In the genomic region with DNA sequence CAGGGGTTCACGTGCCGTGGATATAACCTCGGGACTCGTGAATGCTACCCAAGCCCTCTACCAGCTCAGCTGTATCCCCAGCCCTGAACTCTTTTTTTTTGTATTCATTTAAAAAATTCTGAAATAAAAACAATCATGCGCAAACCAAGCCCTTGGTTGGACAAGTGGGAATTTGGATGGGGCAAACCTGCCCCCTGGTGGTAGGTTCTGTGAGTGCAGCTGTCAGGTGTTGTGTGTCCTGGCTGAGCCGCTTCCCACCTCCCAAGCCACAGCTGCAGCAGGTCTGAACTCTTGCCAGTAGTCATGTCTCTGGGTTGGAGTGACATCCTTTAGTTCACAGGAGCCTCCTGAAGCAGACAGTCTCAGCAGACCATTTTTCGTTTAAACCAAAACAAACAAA, we compare ENCODE assay signal across 9 mouse cellular contexts. TPM values are rescaled to one million over a fixed set of nuclear protein-coding genes. Genes with fewer than 3 reads are reported as not detected.
DNase-seq lines count a peak whose midpoint lies in the region; ATAC-seq and TF ChIP-seq lines count a peak whose summit lies in the region.
"Had no signal": no experiment of that assay in that cellular context is flagged by ENCODE, and none has a peak within 500 bp of the region (broad histone marks: within the 10 kb centered on the region; RNA-seq: fewer than 3 reads in every experiment).

No protein-coding gene starts in this region.

- H3K9ac ChIP-seq in intestine, embryonic 14.5 days (ENCODE audit: low read length), result no peak overlapping the region
- no peak overlapping the region for H3K9ac ChIP-seq in intestine, embryonic 15.5 days
- H3K9ac ChIP-seq in heart, embryonic 12.5 days, result no peak overlapping the region
- H3K9ac ChIP-seq: embryonic facial prominence, embryonic 12.5 days had no signal

- H3K27ac ChIP-seq in intestine, embryonic 14.5 days (ENCODE audit: low read depth), result no peak overlapping the region
- H3K27ac ChIP-seq in intestine, embryonic 15.5 days, result no peak overlapping the region
- H3K27ac ChIP-seq in heart, embryonic 12.5 days (ENCODE audit: poor library complexity, severe bottlenecking), result peak overlapping the region; percentile 91; the same call in 1 of the 2 replicates
- H3K27ac ChIP-seq in testis, adult 2 months (ENCODE audit: control insufficient read depth, insufficient read depth, low read depth, low read length), result no peak overlapping the region
- H3K27ac ChIP-seq: embryonic facial prominence, embryonic 12.5 days had no signal

- ATAC-seq in intestine, embryonic 14.5 days (replicated peaks; ENCODE audit: low FRiP score, low TSS enrichment, low read depth), result no peak
- no peak for ATAC-seq in intestine, embryonic 15.5 days
- no peak for ATAC-seq in heart, embryonic 12.5 days (ENCODE audit: insufficient number of reproducible peaks, low FRiP score)
- peak; percentile 68 for ATAC-seq in monocyte, adult 5-6 weeks (replicated peaks; ENCODE audit: insufficient number of reproducible peaks, low FRiP score, low TSS enrichment, poor library complexity, severe bottlenecking)

- H3K9me3 ChIP-seq in intestine, embryonic 14.5 days (ENCODE audit: control insufficient read depth, low read length), result 0 out of 2 replicates have a peak, but pooled peaks cover 3% of the 10 kb centered on the region
- no peaks in the 10 kb centered on the region for H3K9me3 ChIP-seq in intestine, embryonic 15.5 days
- H3K9me3 ChIP-seq in heart, embryonic 12.5 days (replicated peaks), result peaks cover 3% of the 10 kb centered on the region; the same call in 1 of the 2 replicates
- H3K9me3 ChIP-seq: embryonic facial prominence, embryonic 12.5 days had no signal

- H3K36me3 ChIP-seq in intestine, embryonic 14.5 days (ENCODE audit: control insufficient read depth, insufficient read depth, low read length), result no peaks in the 10 kb centered on the region
- no peaks in the 10 kb centered on the region for H3K36me3 ChIP-seq in intestine, embryonic 15.5 days
- no peaks in the 10 kb centered on the region for H3K36me3 ChIP-seq in heart, embryonic 12.5 days
- no peaks in the 10 kb centered on the region for H3K36me3 ChIP-seq in testis, adult 2 months (ENCODE audit: control insufficient read depth, insufficient read depth, low read length)
- H3K36me3 ChIP-seq: embryonic facial prominence, embryonic 12.5 days had no signal

- no peak overlapping the region for H3K4me3 ChIP-seq in intestine, embryonic 14.5 days (ENCODE audit: low read depth, low read length)
- no peak overlapping the region for H3K4me3 ChIP-seq in intestine, embryonic 15.5 days (replicated peaks)
- no peak overlapping the region for H3K4me3 ChIP-seq in heart, embryonic 12.5 days
- H3K4me3 ChIP-seq in testis, adult 2 months (ENCODE audit: control insufficient read depth, low read depth, low read length), result no peak overlapping the region
- H3K4me3 ChIP-seq: embryonic facial prominence, embryonic 12.5 days had no signal

- peaks cover 13% of the 10 kb centered on the region for H3K4me1 ChIP-seq in intestine, embryonic 14.5 days (replicated peaks; ENCODE audit: control insufficient read depth, insufficient read depth, low read length)
- peaks cover 10% of the 10 kb centered on the region for H3K4me1 ChIP-seq in intestine, embryonic 15.5 days (replicated peaks)
- H3K4me1 ChIP-seq in heart, embryonic 12.5 days (replicated peaks), result peaks cover 42% of the 10 kb centered on the region
- peaks cover 13% of the 10 kb centered on the region for H3K4me1 ChIP-seq in testis, adult 2 months (ENCODE audit: control insufficient read depth, insufficient read depth, low read length)

- TF ChIP-seq CTCF in testis, adult 2 months (IDR thresholded peaks at IDR 0.05; ENCODE audit: control insufficient read depth, insufficient read depth, insufficient replicate concordance, low read depth, low read length), result peak; percentile 90

- no peak overlapping the region for H3K4me2 ChIP-seq in intestine, embryonic 14.5 days (ENCODE audit: low read length)
- no peak overlapping the region for H3K4me2 ChIP-seq in intestine, embryonic 15.5 days (replicated peaks)
- no peak overlapping the region for H3K4me2 ChIP-seq in heart, embryonic 12.5 days
- H3K4me2 ChIP-seq: embryonic facial prominence, embryonic 12.5 days had no signal

- peak; percentile 96 for DNase-seq in intestine, embryonic 14.5 days (ENCODE audit: low spot score)
- peak; percentile 42 for DNase-seq in WW6 (ENCODE audit: low read depth, low spot score)
- peak; percentile 62 to 77 for DNase-seq in cerebellum, postnatal 4 days (ENCODE audit: low spot score in 2 of 2)
- DNase-seq in layer of hippocampus, postnatal 25 days (ENCODE audit: extremely low spot score in 1 of 2, low spot score in 1 of 2), result peak; percentile 68 to 86

- WGBS in intestine, embryonic 14.5 days, result 18% methylated on average over 7 of the region's 7 CpGs
- 21% methylated on average over 7 of the region's 7 CpGs for WGBS in intestine, embryonic 15.5 days
- 23% methylated on average over 7 of the region's 7 CpGs for WGBS in heart, embryonic 12.5 days

- 0 out of 2 replicates have a peak, but pooled peaks cover 9% of the 10 kb centered on the region for H3K27me3 ChIP-seq in intestine, embryonic 14.5 days (replicated peaks; ENCODE audit: control insufficient read depth, insufficient read depth, low read length)
- H3K27me3 ChIP-seq in intestine, embryonic 15.5 days (replicated peaks), result 0 out of 2 replicates have a peak, but pooled peaks cover 2% of the 10 kb centered on the region
- H3K27me3 ChIP-seq in heart, embryonic 12.5 days (replicated peaks), result 0 out of 2 replicates have a peak, but pooled peaks cover 3% of the 10 kb centered on the region
- H3K27me3 ChIP-seq in testis, adult 2 months (ENCODE audit: control insufficient read depth, insufficient read depth, low read length), result no peaks in the 10 kb centered on the region

- TF ChIP-seq POLR2A in testis, adult 2 months (IDR thresholded peaks at IDR 0.05; ENCODE audit: control insufficient read depth, low read depth, low read length), result no peak

RNA-seq across cellular contexts. Expression of a gene that starts 4.4 kb away (rescaled TPM):
- 18.4 and 20.5 TPM in 2 replicates for polyA plus RNA-seq in intestine, embryonic 14.5 days (2014; fragmentation: Nextera tagmentation; extraction: Ambion mirVana)
- polyA plus RNA-seq in intestine, embryonic 15.5 days (2015; fragmentation: Nextera tagmentation; extraction: Ambion mirVana), result 15.7 and 17.9 TPM in 2 replicates
- polyA plus RNA-seq in heart, embryonic 12.5 days (2016; fragmentation: Nextera tagmentation; extraction: Ambion mirVana), result 14.9 and 18.1 TPM in 2 replicates
- 10 to 100 TPM; 15.2 to 16.7 TPM for total RNA-seq in layer of hippocampus, postnatal 25 days (2021)
- 14.7 to 25.2 TPM (median 21.5 TPM) in 3 replicates for total RNA-seq in monocyte, adult 5-6 weeks (2017)
- 6.2 and 6.4 TPM in 2 replicates for polyA plus RNA-seq in testis, adult 2 months (2012; rRNA removed)

RNA-seq across cellular contexts. Expression of a gene that starts 22.9 kb away (rescaled TPM):
- 0.09 TPM in 1 of 2 replicates, not detected in the other for polyA plus RNA-seq in intestine, embryonic 14.5 days (2014; fragmentation: Nextera tagmentation; extraction: Ambion mirVana)
- 0.68 and 1.0 TPM in 2 replicates for polyA plus RNA-seq in intestine, embryonic 15.5 days (2015; fragmentation: Nextera tagmentation; extraction: Ambion mirVana)
- 90.7 and 93.9 TPM in 2 replicates for polyA plus RNA-seq in heart, embryonic 12.5 days (2016; fragmentation: Nextera tagmentation; extraction: Ambion mirVana)
- total RNA-seq in layer of hippocampus, postnatal 25 days (2021), result not detected
- not detected in 3 replicates for total RNA-seq in monocyte, adult 5-6 weeks (2017)
- 1.6 and 1.8 TPM in 2 replicates for polyA plus RNA-seq in testis, adult 2 months (2012; rRNA removed)

RNA-seq across cellular contexts. Expression of a gene that starts 38.2 kb away (rescaled TPM):
- polyA plus RNA-seq in intestine, embryonic 14.5 days (2014; fragmentation: Nextera tagmentation; extraction: Ambion mirVana), result 3.8 and 4.5 TPM in 2 replicates
- 5.0 TPM in 2 replicates for polyA plus RNA-seq in intestine, embryonic 15.5 days (2015; fragmentation: Nextera tagmentation; extraction: Ambion mirVana)
- polyA plus RNA-seq in heart, embryonic 12.5 days (2016; fragmentation: Nextera tagmentation; extraction: Ambion mirVana), result 4.5 TPM in 2 replicates
- total RNA-seq in layer of hippocampus, postnatal 25 days (2021), result 1 to 10 TPM; 3.0 to 3.9 TPM
- not detected in 3 replicates for total RNA-seq in monocyte, adult 5-6 weeks (2017)
- 1.9 and 2.7 TPM in 2 replicates for polyA plus RNA-seq in testis, adult 2 months (2012; rRNA removed)

RNA-seq across cellular contexts. Expression of a gene that starts 45.3 kb away (rescaled TPM):
- polyA plus RNA-seq in intestine, embryonic 14.5 days (2014; fragmentation: Nextera tagmentation; extraction: Ambion mirVana), result not detected in 2 replicates
- polyA plus RNA-seq in intestine, embryonic 15.5 days (2015; fragmentation: Nextera tagmentation; extraction: Ambion mirVana), result not detected in 2 replicates
- polyA plus RNA-seq in heart, embryonic 12.5 days (2016; fragmentation: Nextera tagmentation; extraction: Ambion mirVana), result not detected in 2 replicates
- total RNA-seq in layer of hippocampus, postnatal 25 days (2021), result not detected
- not detected in 3 replicates for total RNA-seq in monocyte, adult 5-6 weeks (2017)
- 0.25 TPM in 1 of 2 replicates, not detected in the other for polyA plus RNA-seq in testis, adult 2 months (2012; rRNA removed)
- polyA plus RNA-seq: embryonic facial prominence, embryonic 12.5 days had no signal

RNA-seq across cellular contexts. Expression of a gene that starts 46.7 kb away (rescaled TPM):
- polyA plus RNA-seq in intestine, embryonic 14.5 days (2014; fragmentation: Nextera tagmentation; extraction: Ambion mirVana), result 17.5 and 20.7 TPM in 2 replicates
- polyA plus RNA-seq in intestine, embryonic 15.5 days (2015; fragmentation: Nextera tagmentation; extraction: Ambion mirVana), result 16.4 and 16.7 TPM in 2 replicates
- 11.2 and 12.3 TPM in 2 replicates for polyA plus RNA-seq in heart, embryonic 12.5 days (2016; fragmentation: Nextera tagmentation; extraction: Ambion mirVana)
- 10 to 100 TPM in 1 of 2 experiments, 1 to 10 TPM in 1; 9.9 to 10.3 TPM for total RNA-seq in layer of hippocampus, postnatal 25 days (2021)
- 2.8 to 8.7 TPM (median 6.0 TPM) in 3 replicates for total RNA-seq in monocyte, adult 5-6 weeks (2017)
- polyA plus RNA-seq in testis, adult 2 months (2012; rRNA removed), result 7.5 and 9.7 TPM in 2 replicates

Comparison
In these comparisons a context has a peak if more than half of its experiments do, and no peak if none do; other contexts are left out.
1. DNase-seq: peak in every context shown above with its lines; median percentile 96 in intestine, embryonic 14.5 days; 77 in layer of hippocampus, postnatal 25 days; 70 in cerebellum, postnatal 4 days; 42 in WW6.
2. RNA of a gene that starts 22.9 kb away (polyA plus RNA-seq): 90.7 to 93.9 TPM in heart, embryonic 12.5 days; 1.6 to 1.8 TPM in testis, adult 2 months, 0.68 to 1.0 TPM in intestine, embryonic 15.5 days and 0.09 TPM in intestine, embryonic 14.5 days; every median in the first group is over 10 times any median in the second.